Mouse (Mus musculus): ENCODE results near the gene Alg12.

GRCm38 (mm10) chr15:88841160-88841559, 22.0 kb upstream of the Alg12 start:
- no peak for TF ChIP-seq CTCF (IDR thresholded peaks at IDR 0.05; ENCODE audit: borderline replicate concordance, insufficient read depth, low read length)
- TF ChIP-seq POLR2A (IDR thresholded peaks at IDR 0.05; ENCODE audit: low read depth, low read length) = no peak
